Mouse (Mus musculus): ENCODE results near the gene Syde2. TPM values are rescaled to one million over a fixed set of nuclear protein-coding genes. Genes with fewer than 3 reads are reported as not detected.

Syde2 gene
- total RNA-seq, 4 experiments from 2014 or later, result 4.8 to 6.6 (median 5.6) TPM

GRCm38 (mm10) chr3:146058263-146058662 is 70.6 kb downstream of the Syde2 start:
- DNase-seq, result peak; percentile 11

GRCm38 (mm10) chr3:146059356-146059926 is 71.8 kb downstream of the Syde2 start:
- DNase-seq, result no peak

GRCm38 (mm10) chr3:146063146-146063545 is 75.5 kb downstream of the Syde2 start:
- no peak for DNase-seq

DNA sequence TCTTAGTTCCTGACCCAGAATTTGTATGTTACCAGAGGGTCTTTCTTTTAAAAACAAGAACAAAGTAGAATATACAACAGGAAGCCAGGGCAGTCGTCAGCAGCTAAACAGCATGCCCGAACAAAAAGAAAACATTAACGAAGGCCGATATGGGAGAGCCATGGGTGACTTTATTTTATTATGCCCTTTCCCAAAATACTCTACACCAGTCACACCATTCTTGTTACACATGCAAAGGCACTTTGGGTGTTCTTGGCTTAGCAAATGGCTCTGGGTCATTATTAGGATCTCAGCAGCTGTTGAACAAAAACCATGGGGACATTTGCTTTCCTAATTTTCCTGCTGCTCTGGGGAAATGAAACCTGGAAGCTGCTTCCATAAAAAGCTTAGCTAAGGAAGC is 81.6 kb downstream of the Syde2 start:
- no peak for DNase-seq

Other genes with a start within 250 kb of the Syde2 start
- gene Ddah1, start 229.2 kb upstream of the Syde2 start, total RNA-seq (2022), result 1 to 10 TPM; 3.1 to 4.1 (median 3.3) TPM
- gene Bcl10, start 65.1 kb upstream of the Syde2 start, total RNA-seq (2022), result 10 to 100 TPM; 21.8 to 25.1 (median 23.4) TPM
- 10 to 100 TPM; 17.4 to 25.4 (median 22.4) TPM for gene 2410004B18Rik, start 49.9 kb upstream of the Syde2 start, total RNA-seq (2022)
- gene Wdr63, start 120.3 kb downstream of the Syde2 start, total RNA-seq (2022), result not detected
- under 1 TPM in 2 of 4 experiments, not detected in 2; 0.09 to 0.46 TPM for gene Mcoln3, start 129.6 kb downstream of the Syde2 start, total RNA-seq (2022)
- gene Mcoln2, start 162.0 kb downstream of the Syde2 start, total RNA-seq (2022), result 1 to 10 TPM in 2 of 4 experiments, under 1 TPM in 2; 0.17 to 1.2 (median 0.63) TPM
- gene Lpar3, start 233.1 kb downstream of the Syde2 start, total RNA-seq (2022), result under 1 TPM in 3 of 4 experiments, not detected in 1; 0.19 to 0.32 (median 0.24) TPM